Mouse (Mus musculus) E14TG2a.4 (cell line): Measurements from ENCODE around the gene Nhlh2.

Source experiments
- H3K27me3 ChIP-seq: 2 replicates; pipeline ENCODE4 v1.6.1; 2014; ENCODE audit warnings: low read length, control low read depth; ENCODE audit not compliant: insufficient read depth
- H3K36me3 ChIP-seq: 2 replicates; pipeline ENCODE4 v1.6.1; 2014; ENCODE audit warnings: low read length, control low read depth; ENCODE audit not compliant: insufficient read depth
- H3K4me1 ChIP-seq: replicated peaks from 2 replicates; pipeline ENCODE4 v1.6.1; 2014; ENCODE audit warnings: low read depth, low read length, control low read depth
- H3K4me3 ChIP-seq: replicated peaks from 2 replicates; pipeline ENCODE4 v1.5.1; 2014; ENCODE audit warnings: mild to moderate bottlenecking, low read length
- H3K9me3 ChIP-seq: 2 replicates; pipeline ENCODE4 v1.6.1; 2014; ENCODE audit warnings: low read length, control low read depth
- CTCF ChIP-seq: conservative IDR thresholded peaks from 2 replicates; pipeline ENCODE4 v1.5.1; 2014; ENCODE audit warnings: low read length
- NANOG ChIP-seq: IDR thresholded peaks from 2 replicates; pipeline ENCODE4 v1.6.1; 2014; ENCODE audit warnings: borderline replicate concordance, low read length, mixed read lengths
- POU5F1 ChIP-seq: IDR thresholded peaks from 2 replicates; pipeline ENCODE4 v1.6.1; 2014; ENCODE audit warnings: low read length, borderline replicate concordance

Nhlh2 gene

DNA sequence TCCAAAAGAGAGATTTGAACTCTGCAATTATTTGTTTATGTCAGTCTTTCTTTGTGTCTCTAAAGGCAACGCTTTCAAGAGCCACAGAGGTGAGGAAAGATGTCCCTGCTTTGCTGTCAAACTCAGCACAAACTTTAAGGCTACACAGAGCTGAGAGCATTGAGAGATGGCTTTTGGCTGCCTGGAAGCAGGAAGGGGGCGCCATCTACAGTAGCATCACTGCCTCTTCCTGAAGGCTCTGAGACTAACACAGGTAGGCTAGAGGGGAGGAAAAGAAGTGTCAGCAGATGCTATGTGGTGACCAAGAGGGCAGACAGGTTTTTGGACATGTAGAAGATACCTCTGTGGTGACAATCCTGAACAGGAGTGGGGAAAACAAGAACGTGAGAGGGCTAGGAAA is 35.2 kb downstream of the Nhlh2 start:
- Histone ChIP-seq H3K9me3 (no peaks in the 10 kb centered on the region), H3K4me3 (no peak overlapping the region), H3K4me1 (peaks cover 16% of the 10 kb centered on the region), H3K27me3 (peaks cover 9% of the 10 kb centered on the region), H3K36me3 (no peaks in the 10 kb centered on the region)
- TF ChIP-seq NANOG, result no peak
- TF ChIP-seq CTCF, result peak; percentile 21

DNA sequence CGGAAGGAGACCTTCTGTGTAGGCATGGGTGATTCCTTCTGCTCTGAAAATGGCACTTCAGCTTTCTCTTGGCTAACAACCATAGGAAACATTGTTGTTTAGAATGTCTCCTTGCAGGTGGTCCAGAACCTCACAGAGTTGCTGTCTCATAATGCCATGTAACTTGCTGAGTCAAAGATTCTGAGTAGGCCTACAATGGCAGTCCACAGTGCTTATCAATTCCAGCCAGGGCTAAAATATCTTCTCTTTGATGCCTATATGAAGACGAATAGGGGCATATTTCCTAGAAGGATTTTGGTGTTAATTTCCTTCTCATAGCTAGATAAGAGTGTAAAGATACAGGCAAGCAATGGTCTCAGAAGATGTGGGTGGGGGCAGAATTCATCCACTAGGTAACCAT is 37.7 kb downstream of the Nhlh2 start:
- H3K27me3 ChIP-seq, result peaks cover 5% of the 10 kb centered on the region
- no peaks in the 10 kb centered on the region for H3K36me3 ChIP-seq
- H3K9me3 ChIP-seq, result no peaks in the 10 kb centered on the region
- H3K4me1 ChIP-seq, result peaks cover 39% of the 10 kb centered on the region
- no peak overlapping the region for H3K4me3 ChIP-seq
- no peak for TF ChIP-seq POU5F1
- no peak for TF ChIP-seq CTCF
- no peak for TF ChIP-seq NANOG

DNA sequence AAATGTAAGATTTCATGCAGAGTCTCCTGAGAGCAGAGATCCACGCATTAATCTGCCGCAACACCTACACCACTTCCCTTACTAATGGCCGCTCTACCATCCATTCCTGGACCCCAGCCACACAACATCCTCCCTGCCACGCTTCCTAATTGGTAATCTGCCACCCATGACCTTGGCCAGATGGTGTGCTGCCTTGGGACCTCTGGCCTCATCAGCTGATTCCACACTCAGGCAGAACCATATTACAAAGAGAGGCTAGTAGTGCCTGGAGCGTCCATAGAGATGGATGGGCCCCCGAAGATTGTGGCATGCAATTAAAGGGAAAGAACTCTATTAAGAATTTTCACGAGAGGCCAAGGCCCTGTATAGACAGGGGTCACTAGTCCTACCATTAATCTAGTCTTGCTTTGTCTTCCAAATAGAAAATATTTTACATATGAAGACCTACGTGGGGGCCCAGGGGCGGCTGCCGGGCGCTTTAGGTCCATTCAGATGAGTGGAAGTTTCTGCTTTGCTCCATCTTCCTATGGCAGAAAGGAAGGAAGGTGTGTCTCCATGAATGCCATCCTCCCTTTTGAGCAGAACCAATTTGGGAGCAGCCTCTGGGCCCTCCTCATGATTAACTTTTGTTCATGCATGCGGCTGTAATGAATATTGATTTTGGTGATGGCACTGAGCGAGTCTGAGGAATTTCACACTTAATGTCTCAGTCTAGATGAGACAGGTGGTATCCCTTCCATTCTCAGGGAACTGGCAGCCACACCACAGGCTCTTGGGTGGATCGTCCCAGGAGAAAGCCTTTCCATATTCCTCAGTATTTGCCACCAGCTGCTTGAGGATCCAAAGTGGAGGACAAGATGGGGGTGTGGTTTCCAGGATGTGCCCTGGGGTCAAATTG is 39.6 kb downstream of the Nhlh2 start:
- Histone ChIP-seq H3K27me3 (no peaks in the 10 kb centered on the region), H3K9me3 (no peaks in the 10 kb centered on the region), H3K36me3 (no peaks in the 10 kb centered on the region), H3K4me1 (peaks cover 55% of the 10 kb centered on the region), H3K4me3 (peak overlapping the region; percentile 8; the same call in 1 of the 2 replicates)
- no peak for TF ChIP-seq NANOG
- TF ChIP-seq POU5F1, result no peak
- no peak for TF ChIP-seq CTCF

DNA sequence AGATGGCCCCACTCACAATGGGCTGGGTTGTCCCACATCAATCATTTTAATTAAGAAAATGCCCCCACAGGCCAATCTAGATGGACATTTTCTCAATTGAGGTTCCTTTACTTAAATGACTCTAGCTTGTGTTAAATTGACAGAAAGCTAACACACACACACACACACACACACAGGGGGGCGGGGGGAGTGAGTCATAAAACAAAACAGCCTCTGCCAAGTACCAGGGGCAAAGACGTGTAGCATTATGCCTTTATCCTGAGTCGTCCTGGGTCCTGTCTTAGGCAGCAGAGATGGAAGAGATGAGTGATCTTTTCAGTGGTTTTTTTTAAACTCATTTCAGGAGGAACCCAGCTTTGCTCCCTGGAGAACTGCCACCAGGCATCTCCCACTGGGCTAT is 42.2 kb downstream of the Nhlh2 start:
- Histone ChIP-seq H3K36me3 (no peaks in the 10 kb centered on the region), H3K4me3 (no peak overlapping the region)

DNA sequence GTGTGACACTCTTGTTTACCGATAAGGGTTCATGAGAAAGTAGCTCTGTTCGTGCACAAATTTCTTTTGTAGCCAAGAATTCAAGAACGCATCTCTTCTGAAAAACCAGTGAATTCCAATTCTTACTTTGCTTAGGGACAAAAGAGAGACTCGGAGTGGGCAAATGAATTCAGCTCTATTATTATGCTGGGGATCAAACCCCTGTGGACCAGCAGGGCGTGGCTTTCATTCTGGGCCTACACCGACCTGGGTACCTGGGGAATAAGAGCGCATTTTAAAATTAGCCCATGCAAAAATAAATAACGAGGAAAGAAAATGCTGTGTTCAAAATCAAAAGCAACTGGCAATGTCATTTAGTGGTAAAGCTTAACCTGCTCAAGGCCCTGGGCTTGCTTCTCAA is 43.4 kb downstream of the Nhlh2 start:
- Histone ChIP-seq H3K9me3 (no peaks in the 10 kb centered on the region), H3K36me3 (no peaks in the 10 kb centered on the region), H3K27me3 (no peaks in the 10 kb centered on the region), H3K4me1 (peaks cover 83% of the 10 kb centered on the region), H3K4me3 (no peak overlapping the region)
- TF ChIP-seq POU5F1 (no peak), CTCF (no peak), NANOG (no peak)

More for the DNA sequence above, 42.2 kb downstream of the Nhlh2 start:
- peaks cover 77% of the 10 kb centered on the region for H3K4me1 ChIP-seq
- H3K9me3 ChIP-seq, result no peaks in the 10 kb centered on the region
- TF ChIP-seq NANOG (no peak), CTCF (no peak), POU5F1 (no peak)
- no peaks in the 10 kb centered on the region for H3K27me3 ChIP-seq

DNA sequence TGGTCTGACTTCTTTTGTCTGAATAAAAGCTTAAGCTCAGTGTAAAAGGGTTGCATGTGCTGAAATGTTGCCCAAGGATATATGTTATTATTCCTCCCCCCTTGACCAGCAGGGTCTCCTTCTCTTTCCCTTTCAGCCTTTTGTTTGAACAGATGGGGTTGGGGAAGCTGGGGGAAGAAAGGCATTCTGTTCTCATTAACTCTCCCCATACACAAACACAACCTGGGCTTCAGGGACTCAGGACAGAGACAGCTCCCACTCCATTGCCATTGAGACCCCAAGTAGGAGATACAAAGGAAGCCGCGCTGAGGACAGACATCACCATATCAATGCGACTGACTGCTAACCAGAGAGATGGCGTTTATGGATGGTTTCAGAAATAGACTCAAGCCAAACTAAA is 46.0 kb downstream of the Nhlh2 start:
- no peaks in the 10 kb centered on the region for H3K36me3 ChIP-seq
- no peak overlapping the region for H3K4me3 ChIP-seq
- TF ChIP-seq POU5F1 (no peak), CTCF (no peak), NANOG (no peak)

DNA sequence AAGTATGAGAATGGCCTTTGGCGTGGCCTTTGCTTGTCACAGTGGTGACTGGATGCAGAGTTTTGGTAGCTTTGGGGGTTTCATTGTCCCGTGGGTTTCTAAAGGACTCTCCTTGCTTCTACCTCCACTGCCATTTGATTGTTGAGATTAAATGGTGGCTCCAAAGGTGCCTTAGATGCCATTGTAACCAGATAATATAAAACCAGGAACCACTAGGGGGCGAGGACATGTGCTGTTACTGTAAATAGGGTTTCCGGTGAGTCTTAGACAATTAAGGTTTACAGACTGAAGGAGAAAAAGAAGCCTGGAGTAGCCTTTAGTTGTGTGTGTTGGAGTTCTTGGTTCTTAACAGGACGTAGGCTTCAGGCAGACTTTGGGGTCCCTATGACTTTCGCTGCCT is 50.2 kb downstream of the Nhlh2 start:
- Histone ChIP-seq H3K27me3 (no peaks in the 10 kb centered on the region), H3K9me3 (no peaks in the 10 kb centered on the region), H3K4me1 (peaks cover 70% of the 10 kb centered on the region), H3K4me3 (no peak overlapping the region), H3K36me3 (no peaks in the 10 kb centered on the region)
- peak; percentile 46 for TF ChIP-seq CTCF
- no peak for TF ChIP-seq NANOG
- TF ChIP-seq POU5F1, result no peak

More for the DNA sequence above, 46.0 kb downstream of the Nhlh2 start:
- Histone ChIP-seq H3K27me3 (no peaks in the 10 kb centered on the region), H3K4me1 (peaks cover 72% of the 10 kb centered on the region), H3K9me3 (no peaks in the 10 kb centered on the region)

DNA sequence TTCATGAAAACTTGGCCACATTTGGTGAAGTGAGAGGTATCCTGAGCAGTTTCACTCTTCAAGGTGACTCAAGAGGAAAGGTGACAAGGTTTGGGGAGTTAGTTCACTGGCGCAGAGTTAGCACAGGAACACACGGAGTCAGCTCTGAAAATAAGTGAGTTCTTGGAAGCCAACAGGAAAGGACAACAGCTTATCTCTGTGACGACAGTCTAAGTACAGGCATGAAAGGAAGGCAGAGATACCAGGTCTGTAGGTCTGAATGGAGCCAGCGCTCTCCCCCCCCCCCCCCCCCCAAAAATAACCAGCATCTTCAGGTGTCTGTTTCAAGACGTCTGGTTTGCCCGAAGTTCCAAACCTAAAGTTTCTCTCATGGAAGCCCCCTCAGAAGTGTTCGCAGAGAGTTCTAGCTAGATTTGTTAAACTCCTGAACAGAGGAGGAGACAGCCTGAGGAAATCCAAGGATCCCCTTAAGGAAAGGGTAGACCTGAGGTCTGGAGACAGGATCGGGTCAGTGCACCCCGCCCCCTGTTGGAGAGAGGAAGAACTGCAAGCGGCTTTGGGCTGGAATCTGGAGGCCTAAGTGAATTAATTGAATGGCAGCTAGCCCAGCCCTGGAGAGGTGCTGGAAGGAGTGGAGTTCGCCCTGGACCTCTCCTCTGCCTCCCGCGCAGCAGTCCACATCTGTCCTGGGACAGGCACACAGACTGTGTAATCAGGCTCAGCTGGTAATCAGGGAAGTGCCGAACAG is 52.2 kb downstream of the Nhlh2 start:
- Histone ChIP-seq H3K4me3 (no peak overlapping the region), H3K9me3 (peaks cover 13% of the 10 kb centered on the region), H3K36me3 (no peaks in the 10 kb centered on the region), H3K4me1 (peaks cover 50% of the 10 kb centered on the region), H3K27me3 (no peaks in the 10 kb centered on the region)
- TF ChIP-seq NANOG, result no peak
- TF ChIP-seq POU5F1, result no peak
- peak; percentile 100 for TF ChIP-seq CTCF

DNA sequence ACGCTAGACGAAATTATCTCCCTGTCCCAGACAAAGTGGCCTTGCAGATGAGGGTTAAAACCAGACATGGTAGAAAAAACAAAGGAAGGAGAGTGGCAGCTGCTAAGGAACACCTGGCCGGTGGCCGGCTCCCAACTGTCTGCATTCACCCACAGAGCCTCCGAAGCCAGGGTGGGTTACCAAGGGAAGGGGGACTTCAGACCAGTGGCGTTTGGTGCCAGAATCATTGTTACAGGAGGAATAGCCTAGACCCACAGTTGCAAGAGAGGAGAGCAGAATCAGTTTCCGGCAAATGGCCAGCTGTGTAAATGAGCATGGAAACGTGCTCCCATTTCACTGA is 52.8 kb downstream of the Nhlh2 start:
- peaks cover 18% of the 10 kb centered on the region for H3K9me3 ChIP-seq
- H3K36me3 ChIP-seq, result no peaks in the 10 kb centered on the region
- no peaks in the 10 kb centered on the region for H3K27me3 ChIP-seq
- no peak overlapping the region for H3K4me3 ChIP-seq
- TF ChIP-seq CTCF (no peak), POU5F1 (no peak), NANOG (no peak)
- H3K4me1 ChIP-seq, result peaks cover 45% of the 10 kb centered on the region
